In the genomic region with DNA sequence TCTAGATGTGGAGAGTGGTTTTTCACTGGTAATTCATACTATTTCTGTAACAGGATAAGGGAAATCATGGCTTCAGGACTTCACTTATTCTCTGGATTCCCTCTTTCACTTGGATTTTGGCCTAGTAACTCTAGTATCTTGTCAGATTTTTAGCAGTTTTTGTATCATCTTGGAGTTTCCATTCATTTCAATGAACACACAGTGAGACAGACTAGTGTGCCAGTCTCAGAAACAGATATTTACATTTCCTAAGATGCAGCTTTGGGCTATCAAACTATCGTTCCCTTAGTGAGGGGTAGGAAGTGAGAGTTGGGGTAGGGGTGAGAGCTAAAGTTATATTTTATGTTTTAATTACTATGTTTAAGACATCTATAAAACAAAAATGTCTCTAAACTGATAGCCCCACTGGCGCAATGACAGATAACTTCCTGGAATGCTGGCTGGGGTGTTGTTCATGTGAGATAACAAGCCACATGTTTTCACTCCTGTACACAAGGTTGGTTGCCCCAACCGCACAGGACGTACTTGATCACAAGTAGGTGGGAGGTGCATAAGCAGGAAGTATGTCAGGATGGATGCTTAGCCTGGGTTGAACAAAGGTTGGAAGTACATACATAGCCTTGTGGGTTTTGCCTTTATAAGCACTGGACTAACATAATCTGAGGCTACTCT, we compare ENCODE assay signal across 31 mouse cellular contexts. TPM values are rescaled to one million over a fixed set of nuclear protein-coding genes. Genes with fewer than 3 reads are reported as not detected.
A peak's percentile ranks its signal among the peaks of the same experiment; 100 is the strongest.
DNase-seq lines count a peak whose midpoint lies in the region; ATAC-seq and TF ChIP-seq lines count a peak whose summit lies in the region.
"Had no signal": no experiment of that assay in that cellular context is flagged by ENCODE, and none has a peak within 500 bp of the region (broad histone marks: within the 10 kb centered on the region; RNA-seq: fewer than 3 reads in every experiment).

No protein-coding gene starts in this region.

- TF ChIP-seq EP300 in liver, postnatal 0 days (IDR thresholded peaks at IDR 0.05; ENCODE audit: low read depth) = peak; percentile 42; the same call in 1 of the 2 replicates

- H3K4me1 ChIP-seq in liver, embryonic 11.5 days (replicated peaks; ENCODE audit: control insufficient read depth, insufficient read depth, low read length) = no peaks in the 10 kb centered on the region
- no peaks in the 10 kb centered on the region for H3K4me1 ChIP-seq in liver, postnatal 0 days (ENCODE audit: insufficient read depth)
- H3K4me1 ChIP-seq: embryonic facial prominence, embryonic 12.5 days; forebrain, embryonic 13.5 days; heart, embryonic 10.5 days; hindbrain, embryonic 10.5 days; lung, embryonic 15.5 days; midbrain, embryonic 10.5 days; neural tube, embryonic 15.5 days had no signal

- no peak for TF ChIP-seq CTCF in liver, postnatal 0 days (IDR thresholded peaks at IDR 0.05; ENCODE audit: low read depth)

- no peak overlapping the region for H3K4me3 ChIP-seq in liver, embryonic 11.5 days (ENCODE audit: low read depth, low read length)
- H3K4me3 ChIP-seq in liver, postnatal 0 days (ENCODE audit: low read depth, low read length) = no peak overlapping the region
- H3K4me3 ChIP-seq: embryonic facial prominence, embryonic 12.5 days; erythroblast, embryonic 14.5 days; forebrain, embryonic 13.5 days; heart, embryonic 10.5 days; hindbrain, embryonic 10.5 days; left cerebral cortex, adult 2 months; lung, embryonic 15.5 days; midbrain, embryonic 10.5 days; neural tube, embryonic 15.5 days had no signal

- 59% methylated on average over 4 of the region's 4 CpGs for WGBS in liver, embryonic 11.5 days
- WGBS in liver, postnatal 0 days (ENCODE audit: insufficient replicate concordance) = 64% methylated on average over 4 of the region's 4 CpGs

- no peaks in the 10 kb centered on the region for H3K27me3 ChIP-seq in liver, embryonic 11.5 days (replicated peaks; ENCODE audit: control insufficient read depth, insufficient read depth, low read length)
- H3K27me3 ChIP-seq in liver, postnatal 0 days (ENCODE audit: insufficient read depth, low read length) = no peaks in the 10 kb centered on the region
- H3K27me3 ChIP-seq: embryonic facial prominence, embryonic 12.5 days; forebrain, embryonic 13.5 days; lung, embryonic 15.5 days; neural tube, embryonic 15.5 days had no signal

- no peak overlapping the region for H3K9ac ChIP-seq in liver, embryonic 11.5 days (ENCODE audit: low read depth, low read length)
- H3K9ac ChIP-seq in liver, postnatal 0 days (replicated peaks) = no peak overlapping the region
- H3K9ac ChIP-seq: embryonic facial prominence, embryonic 12.5 days; forebrain, embryonic 13.5 days; lung, embryonic 15.5 days; neural tube, embryonic 15.5 days had no signal

- no peak overlapping the region for H3K4me2 ChIP-seq in liver, embryonic 11.5 days
- H3K4me2 ChIP-seq in liver, postnatal 0 days (ENCODE audit: low read depth, low read length) = no peak overlapping the region
- H3K4me2 ChIP-seq: embryonic facial prominence, embryonic 12.5 days; forebrain, embryonic 13.5 days; lung, embryonic 15.5 days; neural tube, embryonic 15.5 days had no signal

- H3K9me3 ChIP-seq in liver, embryonic 11.5 days (ENCODE audit: control insufficient read depth, low read length) = no peaks in the 10 kb centered on the region
- no peaks in the 10 kb centered on the region for H3K9me3 ChIP-seq in liver, postnatal 0 days (ENCODE audit: low read length)
- H3K9me3 ChIP-seq: embryonic facial prominence, embryonic 12.5 days; forebrain, embryonic 13.5 days; heart, embryonic 10.5 days; hindbrain, embryonic 10.5 days; lung, embryonic 15.5 days; midbrain, embryonic 10.5 days; neural tube, embryonic 15.5 days had no signal

- peak; percentile 38 for DNase-seq in 416B (ENCODE audit: low read depth)
- DNase-seq in c-Kit-negative CD71-positive TER-119-positive erythroid progenitor cells, embryonic 14.5 days (ENCODE audit: low read depth, low spot score) = peak; percentile 25
- DNase-seq in liver, embryonic 11.5 days (ENCODE audit: low spot score) = no peak
- DNase-seq in liver, postnatal 0 days = no peak
- DNase-seq in thymus, postnatal 36 days = no peak
- no peak for DNase-seq in layer of hippocampus, postnatal 25 days (ENCODE audit: extremely low spot score in 1 of 2, low spot score in 1 of 2)
- DNase-seq: adrenal gland, adult 8-10 months; cerebellum, adult 11 months; cerebellum, postnatal 25 days; gastrocnemius, postnatal 10 days; kidney, adult 18-20 months; layer of hippocampus, adult 9-11 months; lung, postnatal 4 days; right cerebral cortex, adult 18-20 months; thymus, adult 18-20 months; thymus, postnatal 4 days had no signal

- peak; percentile 92 for ATAC-seq in liver, embryonic 11.5 days (replicated peaks; ENCODE audit: low FRiP score)
- peak; percentile 61 for ATAC-seq in liver, postnatal 0 days
- ATAC-seq in cerebellum, adult (ENCODE audit: insufficient number of reproducible peaks, low FRiP score, low TSS enrichment) = no peak
- ATAC-seq: activated CD4-positive, CD25-positive, alpha-beta regulatory T cell, adult 4 months; forebrain, embryonic 13.5 days; midbrain, embryonic 16.5 days had no signal

- H3K36me3 ChIP-seq in liver, embryonic 11.5 days (ENCODE audit: control insufficient read depth, insufficient read depth, low read length) = peaks cover 15% of the 10 kb centered on the region
- peaks cover 19% of the 10 kb centered on the region for H3K36me3 ChIP-seq in liver, postnatal 0 days (replicated peaks; ENCODE audit: insufficient read depth, low read length)

- no peak overlapping the region for H3K27ac ChIP-seq in liver, embryonic 11.5 days (ENCODE audit: low read depth, low read length)
- H3K27ac ChIP-seq in liver, postnatal 0 days (ENCODE audit: low read depth) = no peak overlapping the region
- H3K27ac ChIP-seq: embryonic facial prominence, embryonic 12.5 days; forebrain, embryonic 13.5 days; heart, embryonic 10.5 days; hindbrain, embryonic 10.5 days; kidney, postnatal 0 days; left cerebral cortex, adult 2 months; lung, embryonic 15.5 days; midbrain, embryonic 10.5 days; neural tube, embryonic 15.5 days had no signal

RNA-seq across cellular contexts. Expression of a gene that starts 19.7 kb away (rescaled TPM):
- polyA plus RNA-seq in liver, embryonic 11.5 days (2014; fragmentation: Nextera tagmentation; extraction: Ambion mirVana) = 0.22 TPM in 1 of 2 replicates, not detected in the other
- 0.06 TPM in 1 of 2 replicates, not detected in the other for polyA plus RNA-seq in liver, postnatal 0 days (2015; fragmentation: Nextera tagmentation; extraction: Ambion mirVana)
- 1 to 10 TPM; 2.0 to 2.2 TPM for total RNA-seq in layer of hippocampus, postnatal 25 days (2021)
- total RNA-seq: granulocyte monocyte progenitor cell, adult 5-6 weeks had no signal
- polyA plus RNA-seq: erythroblast, embryonic 14.5 days; heart, postnatal 0 days had no signal

RNA-seq across cellular contexts. Expression of a gene that starts 24.9 kb away (rescaled TPM):
- polyA plus RNA-seq in liver, embryonic 11.5 days (2014; fragmentation: Nextera tagmentation; extraction: Ambion mirVana) = 76.2 and 79.6 TPM in 2 replicates
- 257 and 279 TPM in 2 replicates for polyA plus RNA-seq in liver, postnatal 0 days (2015; fragmentation: Nextera tagmentation; extraction: Ambion mirVana)
- 10 to 100 TPM; 45.3 to 47.7 TPM for total RNA-seq in layer of hippocampus, postnatal 25 days (2021)

RNA-seq across cellular contexts. Expression of a gene that starts 25.7 kb away (rescaled TPM):
- 11.0 and 12.0 TPM in 2 replicates for polyA plus RNA-seq in liver, embryonic 11.5 days (2014; fragmentation: Nextera tagmentation; extraction: Ambion mirVana)
- polyA plus RNA-seq in liver, postnatal 0 days (2015; fragmentation: Nextera tagmentation; extraction: Ambion mirVana) = 4.3 and 4.5 TPM in 2 replicates
- 10 to 100 TPM; 17.5 to 19.2 TPM for total RNA-seq in layer of hippocampus, postnatal 25 days (2021)

Comparison
In these comparisons a context has a peak if more than half of its experiments do, and no peak if none do; other contexts are left out.
1. DNase-seq: peak in 416B (single experiment) and c-Kit-negative CD71-positive TER-119-positive erythroid progenitor cells, embryonic 14.5 days (single experiment); none in liver, embryonic 11.5 days (single experiment), liver, postnatal 0 days (single experiment), thymus, postnatal 36 days (0 of 2) and layer of hippocampus, postnatal 25 days (0 of 2).